Mouse (Mus musculus): ENCODE measurements around the gene Chsy1. TPM values are rescaled to one million over a fixed set of nuclear protein-coding genes. Genes with fewer than 3 reads are reported as not detected.
"Not testable (repeated sequence)": the region's sequence is repeated elsewhere in the genome, so short reads cannot be mapped to it uniquely, and the experiment has no call there.

Chsy1 gene
- polyA plus RNA-seq, 1 experiment from 2014 or later, result 13.3 TPM

DNA sequence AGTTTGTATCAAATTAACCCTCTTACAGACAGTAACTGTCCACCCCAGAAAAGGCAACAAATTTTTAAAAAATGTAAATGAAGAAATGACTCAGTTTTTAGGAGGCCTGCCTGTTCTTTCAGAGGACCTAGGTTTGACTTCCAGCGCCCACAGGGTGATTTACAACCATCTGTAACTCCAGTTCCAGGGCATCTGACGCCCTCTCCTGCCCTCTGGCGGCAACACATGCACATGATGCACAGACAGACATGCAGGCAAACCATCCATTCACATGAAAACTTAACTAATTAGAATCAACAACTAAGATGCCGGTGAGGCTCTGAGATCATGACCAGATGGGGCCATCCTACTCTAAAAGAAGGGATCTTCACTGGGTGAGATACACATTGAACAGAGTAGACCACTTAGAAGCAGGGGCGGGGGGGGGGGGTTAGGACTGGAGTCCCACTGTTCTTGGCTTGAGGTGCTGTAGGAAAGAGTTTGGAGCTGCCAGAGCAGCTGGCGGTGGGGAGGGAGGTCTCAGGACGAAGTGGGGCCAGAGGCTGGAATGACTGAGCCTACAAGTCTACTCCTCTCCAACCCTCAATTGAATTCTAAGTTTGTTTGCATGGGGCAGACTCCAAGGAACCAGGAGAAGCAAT is 72.9 kb downstream of the Chsy1 start:
- Histone ChIP-seq H3K4me2 (replicated peaks) (no peak overlapping the region), H3K36me3 (no peaks in the 10 kb centered on the region), H3K9ac (replicated peaks) (no peak overlapping the region), H3K27me3 (no peaks in the 10 kb centered on the region), H3K9me3 (no peaks in the 10 kb centered on the region), H3K4me3 (no peak overlapping the region), H3K4me1 (peaks cover 11% of the 10 kb centered on the region; the same call in 1 of the 2 replicates), H3K27ac (replicated peaks) (no peak overlapping the region)
- 85% methylated on average over 7 of the region's 7 CpGs for WGBS
- ATAC-seq (replicated peaks), result no peak

DNA sequence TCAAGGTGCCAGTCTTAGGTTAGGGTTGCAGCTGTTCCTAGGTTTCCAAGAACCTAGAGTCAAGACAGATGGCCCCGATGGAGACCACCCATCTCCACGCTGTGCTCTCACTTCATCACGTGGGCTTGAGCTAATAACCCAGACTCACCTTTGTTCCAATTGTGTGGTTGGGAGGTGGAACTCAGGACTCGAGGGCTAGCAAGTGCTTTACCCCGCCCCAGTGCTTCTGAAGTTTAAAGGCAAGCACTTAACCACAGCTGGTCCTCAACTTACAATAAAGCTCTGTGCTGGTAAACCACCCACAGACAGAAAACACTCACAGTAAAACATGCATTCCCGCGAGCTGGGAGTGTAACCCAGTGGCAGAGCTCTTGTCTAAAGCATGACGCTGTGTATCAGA is 74.1 kb downstream of the Chsy1 start:
- H3K27ac ChIP-seq (replicated peaks), result no peak overlapping the region
- no peaks in the 10 kb centered on the region for H3K9me3 ChIP-seq
- no peak overlapping the region for H3K9ac ChIP-seq (replicated peaks)
- no peaks in the 10 kb centered on the region for H3K36me3 ChIP-seq
- no peaks in the 10 kb centered on the region for H3K27me3 ChIP-seq
- WGBS, result 55% methylated on average over 8 of the region's 8 CpGs
- no peak overlapping the region for H3K4me2 ChIP-seq (replicated peaks)
- peaks cover 11% of the 10 kb centered on the region; the same call in 1 of the 2 replicates for H3K4me1 ChIP-seq
- ATAC-seq (replicated peaks), result no peak
- H3K4me3 ChIP-seq, result no peak overlapping the region

DNA sequence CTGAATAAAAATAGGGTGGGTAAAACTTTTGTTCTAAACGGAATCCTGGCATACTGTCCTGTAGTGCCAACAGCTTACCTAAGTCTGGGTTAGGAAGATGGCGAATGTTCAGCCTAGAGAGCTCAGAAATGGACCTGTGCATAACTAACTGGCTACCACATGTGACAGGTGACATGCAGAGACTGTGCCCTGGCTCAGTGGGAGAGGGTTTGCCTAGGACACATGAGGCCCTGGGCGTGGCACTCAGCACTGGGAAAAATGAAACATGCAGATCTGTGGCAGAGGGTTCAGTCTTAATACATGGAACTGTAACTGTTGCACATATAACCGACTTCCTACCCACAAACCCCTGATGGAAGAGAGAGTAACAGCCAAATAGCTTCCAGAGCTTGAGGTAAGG is 74.7 kb downstream of the Chsy1 start:
- Histone ChIP-seq H3K9ac (replicated peaks) (no peak overlapping the region), H3K4me1 (peaks cover 8% of the 10 kb centered on the region; the same call in 1 of the 2 replicates)
- 86% methylated on average over 4 of the region's 4 CpGs for WGBS

DNA sequence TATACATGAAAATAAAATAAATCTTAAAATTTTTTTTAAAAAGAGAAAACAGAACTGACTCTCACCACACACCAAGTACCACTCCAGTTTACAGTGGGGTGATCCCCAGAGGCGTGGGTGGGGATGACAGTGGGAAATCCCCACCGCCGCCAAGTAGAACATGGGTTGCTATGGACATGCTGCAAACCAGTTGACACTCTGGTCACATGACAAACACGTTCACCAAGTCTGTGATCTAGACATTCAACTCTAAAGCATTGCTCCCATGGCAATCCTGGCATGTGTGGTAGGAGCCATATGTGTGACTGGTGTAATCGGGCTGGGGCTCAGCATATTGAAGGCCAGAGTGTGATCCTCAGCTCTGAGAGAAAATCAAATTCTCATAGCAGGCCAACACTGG is 76.1 kb downstream of the Chsy1 start:
- Histone ChIP-seq H3K4me3 (no peak overlapping the region), H3K9me3 (no peaks in the 10 kb centered on the region), H3K27me3 (no peaks in the 10 kb centered on the region), H3K4me1 (no peaks in the 10 kb centered on the region), H3K36me3 (no peaks in the 10 kb centered on the region), H3K4me2 (replicated peaks) (no peak overlapping the region), H3K27ac (replicated peaks) (no peak overlapping the region), H3K9ac (replicated peaks) (no peak overlapping the region)
- no peak for ATAC-seq (replicated peaks)
- 88% methylated on average over 5 of the region's 5 CpGs for WGBS

More for the DNA sequence above, 74.7 kb downstream of the Chsy1 start:
- H3K27ac ChIP-seq (replicated peaks), result no peak overlapping the region
- no peak overlapping the region for H3K4me3 ChIP-seq
- no peak overlapping the region for H3K4me2 ChIP-seq (replicated peaks)
- ATAC-seq (replicated peaks), result no peak
- H3K27me3 ChIP-seq, result no peaks in the 10 kb centered on the region
- no peaks in the 10 kb centered on the region for H3K36me3 ChIP-seq
- no peaks in the 10 kb centered on the region for H3K9me3 ChIP-seq

DNA sequence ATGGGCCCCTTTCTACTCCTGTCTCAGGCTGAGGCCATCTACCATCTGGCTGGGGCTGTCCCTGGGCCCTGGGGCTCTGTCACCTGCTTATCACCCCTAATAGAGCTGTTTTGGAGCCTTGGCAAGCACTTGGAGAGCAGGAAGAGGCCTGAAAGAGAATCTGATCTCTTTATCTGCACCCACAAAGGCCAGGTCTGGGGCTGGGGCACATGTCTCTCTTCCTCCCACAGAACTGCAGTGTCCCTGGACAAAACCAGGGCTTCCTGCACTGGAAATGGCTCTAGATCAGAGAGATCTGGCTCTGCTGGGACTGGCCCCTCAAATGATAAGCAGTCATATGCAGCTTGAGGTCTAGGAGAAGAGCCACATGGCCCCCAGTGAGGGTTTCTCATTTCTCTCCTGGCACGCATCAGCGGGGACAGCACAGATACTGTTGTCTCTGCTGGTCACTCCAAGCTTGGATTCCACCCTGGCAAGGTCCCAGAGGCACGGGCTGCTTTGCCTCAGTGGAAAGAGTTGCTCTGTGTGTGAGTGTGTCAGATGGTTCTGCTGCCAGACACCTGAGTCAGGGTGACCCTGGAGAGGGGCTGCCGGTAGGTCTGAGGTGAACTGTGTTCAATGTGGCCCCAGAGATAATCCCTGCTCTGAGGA is 78.4 kb downstream of the Chsy1 start:
- 83% methylated on average over 4 of the region's 4 CpGs for WGBS
- Histone ChIP-seq H3K27ac (replicated peaks) (no peak overlapping the region), H3K27me3 (no peaks in the 10 kb centered on the region), H3K4me1 (no peaks in the 10 kb centered on the region), H3K36me3 (no peaks in the 10 kb centered on the region), H3K9ac (replicated peaks) (no peak overlapping the region), H3K4me2 (replicated peaks) (no peak overlapping the region), H3K9me3 (no peaks in the 10 kb centered on the region), H3K4me3 (no peak overlapping the region)
- no peak for ATAC-seq (replicated peaks)

DNA sequence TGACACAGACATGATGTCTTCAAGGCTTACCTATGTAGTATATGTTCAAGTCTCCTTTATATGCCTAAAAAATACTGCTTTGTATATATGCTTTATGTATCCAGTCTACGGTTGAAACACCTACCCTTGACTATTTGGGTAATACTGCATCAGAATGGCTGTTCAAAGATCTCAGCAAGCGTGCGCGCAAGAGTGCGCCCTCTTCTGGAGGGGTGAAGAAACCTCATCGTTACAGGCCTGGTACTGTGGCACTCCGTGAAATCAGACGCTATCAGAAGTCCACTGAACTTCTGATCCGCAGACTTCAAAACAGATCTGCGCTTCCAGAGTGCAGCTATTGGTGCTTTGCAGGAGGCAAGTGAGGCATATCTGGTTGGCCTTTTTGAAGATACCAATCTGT is 81.1 kb downstream of the Chsy1 start:
- not testable (repeated sequence) for H3K4me1 ChIP-seq; H3K9me3 ChIP-seq; H3K36me3 ChIP-seq; H3K27ac ChIP-seq (replicated peaks); H3K4me2 ChIP-seq (replicated peaks); H3K27me3 ChIP-seq; H3K4me3 ChIP-seq; ATAC-seq (replicated peaks); H3K9ac ChIP-seq (replicated peaks)
- WGBS, result 92% methylated on average over 10 of the region's 10 CpGs

DNA sequence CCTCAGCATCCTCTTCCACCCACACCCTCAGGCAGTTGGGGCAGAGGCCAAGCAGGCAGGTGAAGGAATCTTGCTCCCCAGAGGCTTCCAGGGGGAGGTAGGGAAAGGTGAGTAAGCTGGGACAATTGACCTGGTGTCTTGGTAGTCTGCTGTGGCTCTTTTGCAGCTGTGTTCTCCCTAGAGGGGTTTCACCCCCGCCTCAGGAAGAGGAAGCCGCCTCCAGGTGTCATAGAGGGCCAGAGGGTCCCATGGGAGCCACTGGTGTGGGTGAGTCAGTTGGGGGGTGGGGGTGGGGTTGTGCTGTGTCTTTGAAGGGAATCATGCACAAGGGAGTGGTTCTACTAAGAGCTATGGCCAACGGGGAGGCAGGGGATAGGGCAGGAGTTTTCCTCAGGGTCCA is 85.2 kb downstream of the Chsy1 start:
- H3K9me3 ChIP-seq, result no peaks in the 10 kb centered on the region
- no peak for ATAC-seq (replicated peaks)
- H3K9ac ChIP-seq (replicated peaks), result no peak overlapping the region
- no peak overlapping the region for H3K4me3 ChIP-seq
- H3K36me3 ChIP-seq, result no peaks in the 10 kb centered on the region
- H3K4me1 ChIP-seq, result 0 out of 2 replicates have a peak, but pooled peaks cover 5% of the 10 kb centered on the region
- no peak overlapping the region for H3K27ac ChIP-seq (replicated peaks)
- no peak overlapping the region for H3K4me2 ChIP-seq (replicated peaks)
- no peaks in the 10 kb centered on the region for H3K27me3 ChIP-seq
- 95% methylated on average over 3 of the region's 3 CpGs for WGBS

DNA sequence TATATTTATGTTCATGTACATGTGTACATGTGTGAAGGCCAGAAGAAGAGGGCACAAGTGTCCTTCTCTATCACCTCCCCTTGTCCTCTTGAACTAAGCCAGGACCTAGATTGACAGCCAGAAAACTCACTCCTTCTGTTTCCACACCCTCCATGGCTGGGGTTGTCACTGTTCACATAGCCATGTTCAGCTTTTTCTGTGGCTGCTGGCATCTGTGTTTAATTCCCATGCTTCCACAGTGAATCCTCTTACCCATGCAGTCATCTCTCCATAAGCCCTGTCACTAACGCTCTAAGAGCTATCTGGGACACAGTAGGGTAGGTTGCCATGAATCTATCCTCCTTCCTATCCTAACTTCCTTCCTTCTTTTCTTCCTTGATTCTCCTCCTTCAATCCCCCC is 86.6 kb downstream of the Chsy1 start:
- Histone ChIP-seq H3K36me3 (no peaks in the 10 kb centered on the region), H3K27me3 (no peaks in the 10 kb centered on the region), H3K9ac (replicated peaks) (no peak overlapping the region), H3K27ac (replicated peaks) (no peak overlapping the region), H3K9me3 (no peaks in the 10 kb centered on the region), H3K4me1 (0 out of 2 replicates have a peak, but pooled peaks cover 5% of the 10 kb centered on the region), H3K4me3 (no peak overlapping the region), H3K4me2 (replicated peaks) (no peak overlapping the region)
- WGBS, result 88% methylated on average over 1 of the region's 1 CpGs
- no peak for ATAC-seq (replicated peaks)

DNA sequence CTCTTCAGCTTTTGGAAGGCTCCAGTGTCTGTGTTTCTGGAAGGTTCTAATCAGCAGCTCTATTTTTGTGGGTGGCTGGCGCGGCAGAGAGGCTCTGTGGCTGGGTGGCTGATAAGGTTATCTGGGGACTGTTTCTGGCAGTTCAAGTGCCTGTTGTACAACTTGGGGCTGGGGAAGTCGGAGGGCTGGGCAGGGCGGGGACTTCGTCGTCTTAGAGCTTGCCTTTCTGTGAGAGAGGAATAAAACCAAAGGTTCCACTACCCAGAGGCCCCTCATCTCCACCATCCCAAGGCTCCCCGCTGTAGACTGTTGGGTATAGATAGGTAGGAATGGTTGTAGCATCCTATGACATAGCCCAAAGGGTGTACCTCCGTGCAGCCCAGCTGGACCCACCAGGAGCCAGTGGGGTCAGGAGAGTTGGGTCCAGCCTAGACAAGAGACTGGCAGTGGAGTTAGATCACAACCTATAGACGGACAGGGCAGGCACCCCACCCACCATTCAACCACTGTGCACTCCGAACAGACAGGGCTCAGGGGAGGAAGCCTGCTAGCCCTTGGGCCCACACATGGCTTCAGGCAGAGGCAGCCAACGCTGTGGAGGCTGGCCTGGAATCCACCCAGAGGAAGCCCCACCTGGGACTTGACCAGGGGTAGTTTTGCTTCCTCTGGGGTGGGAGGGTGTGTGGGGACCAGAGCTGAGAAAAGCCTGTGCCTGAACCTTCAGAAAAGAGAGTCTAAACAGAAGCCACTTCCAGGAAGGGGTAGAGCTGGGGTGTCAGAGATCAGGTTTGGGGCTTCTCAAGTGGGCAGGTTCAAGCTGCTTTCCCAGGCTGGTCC is 87.5 kb downstream of the Chsy1 start:
- 84% methylated on average over 11 of the region's 11 CpGs for WGBS

DNA sequence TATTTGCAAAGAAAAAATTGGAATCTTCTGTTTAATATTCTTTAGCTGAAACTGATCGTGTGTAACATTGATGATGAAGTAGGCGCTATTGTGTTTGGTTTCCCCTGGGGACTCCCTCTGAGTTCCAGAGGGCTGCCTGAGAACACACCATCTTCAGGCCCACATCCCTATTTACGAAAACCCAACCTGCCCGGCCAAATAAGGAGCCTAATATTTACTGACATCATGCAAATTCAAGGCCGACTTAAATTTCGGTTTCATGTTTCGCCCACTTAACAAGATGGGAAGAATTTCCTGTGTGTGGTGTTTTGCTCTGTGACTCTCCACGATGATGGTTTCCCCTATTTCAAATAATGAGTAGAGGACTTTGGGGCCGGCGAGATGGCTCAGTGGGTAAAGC is 89.1 kb downstream of the Chsy1 start:
- no peaks in the 10 kb centered on the region for H3K27me3 ChIP-seq
- no peaks in the 10 kb centered on the region for H3K9me3 ChIP-seq
- no peak overlapping the region for H3K9ac ChIP-seq (replicated peaks)
- WGBS, result 87% methylated on average over 10 of the region's 10 CpGs
- no peak overlapping the region for H3K4me2 ChIP-seq (replicated peaks)
- H3K4me1 ChIP-seq, result 0 out of 2 replicates have a peak, but pooled peaks cover 5% of the 10 kb centered on the region
- H3K36me3 ChIP-seq, result no peaks in the 10 kb centered on the region
- ATAC-seq (replicated peaks), result no peak
- H3K27ac ChIP-seq (replicated peaks), result no peak overlapping the region
- no peak overlapping the region for H3K4me3 ChIP-seq

More for the DNA sequence above, 87.5 kb downstream of the Chsy1 start:
- H3K9ac ChIP-seq (replicated peaks), result no peak overlapping the region
- 0 out of 2 replicates have a peak, but pooled peaks cover 5% of the 10 kb centered on the region for H3K4me1 ChIP-seq
- no peaks in the 10 kb centered on the region for H3K27me3 ChIP-seq
- H3K4me2 ChIP-seq (replicated peaks), result no peak overlapping the region
- H3K4me3 ChIP-seq, result no peak overlapping the region
- H3K27ac ChIP-seq (replicated peaks), result no peak overlapping the region
- H3K9me3 ChIP-seq, result no peaks in the 10 kb centered on the region
- no peak for ATAC-seq (replicated peaks)
- H3K36me3 ChIP-seq, result no peaks in the 10 kb centered on the region

DNA sequence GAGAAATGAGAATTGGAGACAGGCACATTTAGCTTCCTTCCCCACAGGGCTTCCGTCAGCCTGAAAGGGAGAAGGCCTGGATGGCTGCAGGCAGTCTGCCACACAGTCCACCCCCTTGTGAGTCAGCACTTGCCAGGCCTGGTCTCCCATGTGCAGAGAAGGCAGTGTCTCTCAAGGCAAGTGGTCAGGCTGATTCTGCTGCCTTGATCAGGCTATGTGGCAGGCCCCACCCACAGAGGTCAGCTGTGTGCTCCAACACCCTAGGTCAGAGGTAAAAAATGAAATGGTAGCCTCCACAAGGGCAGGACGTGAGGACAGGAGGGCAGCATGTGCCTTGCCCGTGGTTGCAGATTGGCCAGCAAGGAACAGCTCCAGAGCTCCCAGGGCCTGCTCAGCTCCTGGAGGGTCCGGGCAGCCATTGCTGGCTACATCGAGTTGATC is 90.1 kb downstream of the Chsy1 start:
- 71% methylated on average over 5 of the region's 5 CpGs for WGBS
- Histone ChIP-seq H3K36me3 (no peaks in the 10 kb centered on the region), H3K4me2 (replicated peaks) (no peak overlapping the region), H3K4me3 (no peak overlapping the region), H3K27me3 (no peaks in the 10 kb centered on the region), H3K27ac (replicated peaks) (peak overlapping the region; percentile 15; the same call in 1 of the 2 replicates), H3K9me3 (no peaks in the 10 kb centered on the region), H3K9ac (replicated peaks) (no peak overlapping the region), H3K4me1 (0 out of 2 replicates have a peak, but pooled peaks cover 5% of the 10 kb centered on the region)
- ATAC-seq (replicated peaks), result no peak

DNA sequence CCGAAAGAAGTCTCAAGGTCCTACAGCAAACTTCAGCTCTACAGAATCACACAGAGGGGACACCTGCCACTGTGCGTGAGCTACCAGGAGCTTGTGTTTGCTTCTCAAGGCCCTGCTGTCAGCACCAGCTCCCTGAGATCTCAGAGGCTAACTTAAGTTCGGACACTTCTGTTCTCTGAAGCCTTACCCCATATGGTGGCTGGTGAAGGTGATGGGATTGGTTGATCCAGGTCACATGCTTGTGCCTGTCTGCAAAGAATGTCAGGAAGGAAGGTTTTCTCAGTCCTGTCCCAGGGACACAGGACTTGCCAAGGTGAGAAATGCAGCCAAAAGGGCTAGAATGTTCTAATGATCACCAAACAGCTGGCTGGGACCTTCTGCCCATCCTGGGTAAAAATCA is 91.1 kb downstream of the Chsy1 start:
- H3K27ac ChIP-seq (replicated peaks), result no peak overlapping the region
- H3K4me1 ChIP-seq, result 0 out of 2 replicates have a peak, but pooled peaks cover 5% of the 10 kb centered on the region
- H3K4me3 ChIP-seq, result no peak overlapping the region
- H3K4me2 ChIP-seq (replicated peaks), result no peak overlapping the region
- ATAC-seq (replicated peaks), result no peak
- H3K9me3 ChIP-seq, result no peaks in the 10 kb centered on the region
- H3K36me3 ChIP-seq, result no peaks in the 10 kb centered on the region
- 87% methylated on average over 3 of the region's 3 CpGs for WGBS
- no peaks in the 10 kb centered on the region for H3K27me3 ChIP-seq
- H3K9ac ChIP-seq (replicated peaks), result no peak overlapping the region

Data from forebrain, embryonic 15.5 days (tissue).